Mouse (Mus musculus): ENCODE measurements at regions not wholly inside any gene's neighbourhood (a gene's known extent, or its start where the extent isn't known, plus 50 kb on each side); places are given as distances from the start of the nearest gene placed in this dataset.
A peak's percentile ranks its signal among the peaks of the same experiment; 100 is the strongest.

GRCm38 (mm10) chr14:17408343-17408742, 251.7 kb upstream of the Thrb start:
- WGBS (ENCODE audit: insufficient replicate concordance): 70% methylated on average over 5 of the region's 5 CpGs
- Histone ChIP-seq H3K9ac (replicated peaks) (no peak overlapping the region), H3K4me1 (ENCODE audit: insufficient read depth) (no peaks in the 10 kb centered on the region), H3K36me3 (replicated peaks; ENCODE audit: insufficient read depth, low read length) (no peaks in the 10 kb centered on the region), H3K4me2 (ENCODE audit: low read depth, low read length) (no peak overlapping the region), H3K27ac (ENCODE audit: low read depth) (no peak overlapping the region), H3K9me3 (ENCODE audit: low read length) (no peaks in the 10 kb centered on the region), H3K27me3 (ENCODE audit: insufficient read depth, low read length) (no peaks in the 10 kb centered on the region), H3K4me3 (ENCODE audit: low read depth, low read length) (no peak overlapping the region)
- TF ChIP-seq EP300 (IDR thresholded peaks at IDR 0.05; ENCODE audit: low read depth) (no peak), CTCF (IDR thresholded peaks at IDR 0.05; ENCODE audit: low read depth) (no peak)
- ATAC-seq (no peak), DNase-seq (no peak)

GRCm38 (mm10) chr14:17408813-17409212, 251.2 kb upstream of the Thrb start:
- ATAC-seq (no peak), DNase-seq (no peak)
- Histone ChIP-seq H3K27ac (ENCODE audit: low read depth) (no peak overlapping the region), H3K27me3 (ENCODE audit: insufficient read depth, low read length) (no peaks in the 10 kb centered on the region), H3K9me3 (ENCODE audit: low read length) (no peaks in the 10 kb centered on the region), H3K4me2 (ENCODE audit: low read depth, low read length) (no peak overlapping the region), H3K4me1 (ENCODE audit: insufficient read depth) (no peaks in the 10 kb centered on the region), H3K4me3 (ENCODE audit: low read depth, low read length) (no peak overlapping the region), H3K36me3 (replicated peaks; ENCODE audit: insufficient read depth, low read length) (no peaks in the 10 kb centered on the region), H3K9ac (replicated peaks) (no peak overlapping the region)
- WGBS (ENCODE audit: insufficient replicate concordance): 72% methylated on average over 1 of the region's 1 CpGs
- TF ChIP-seq CTCF (IDR thresholded peaks at IDR 0.05; ENCODE audit: low read depth) (no peak), EP300 (IDR thresholded peaks at IDR 0.05; ENCODE audit: low read depth) (no peak)

DNA sequence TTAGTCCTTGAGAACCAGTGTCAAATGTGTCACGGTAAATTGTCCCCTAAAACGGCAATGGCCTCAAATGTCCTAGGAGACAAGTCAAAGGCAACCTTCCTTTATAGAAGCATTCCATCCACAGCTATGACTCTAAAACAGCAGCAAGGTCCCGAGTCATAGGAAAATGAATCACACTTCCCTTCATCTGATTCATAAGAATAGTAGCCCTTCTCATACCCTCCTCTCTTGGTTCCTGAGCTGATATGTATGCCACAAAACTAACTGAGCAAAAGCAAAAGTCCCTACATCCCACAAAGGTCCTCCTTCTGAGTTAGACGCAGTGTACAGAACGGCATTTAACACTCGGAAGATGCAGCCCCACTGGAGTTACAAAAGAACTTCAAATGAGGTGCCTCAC, 250.6 kb upstream of the Thrb start:
- Histone ChIP-seq H3K9me3 (ENCODE audit: low read length) (no peaks in the 10 kb centered on the region), H3K4me1 (ENCODE audit: insufficient read depth) (no peaks in the 10 kb centered on the region), H3K9ac (replicated peaks) (no peak overlapping the region), H3K4me3 (ENCODE audit: low read depth, low read length) (no peak overlapping the region), H3K27ac (ENCODE audit: low read depth) (no peak overlapping the region), H3K36me3 (replicated peaks; ENCODE audit: insufficient read depth, low read length) (no peaks in the 10 kb centered on the region), H3K27me3 (ENCODE audit: insufficient read depth, low read length) (no peaks in the 10 kb centered on the region), H3K4me2 (ENCODE audit: low read depth, low read length) (no peak overlapping the region)
- DNase-seq (no peak), ATAC-seq (no peak)
- TF ChIP-seq CTCF (IDR thresholded peaks at IDR 0.05; ENCODE audit: low read depth): no peak
- TF ChIP-seq EP300 (IDR thresholded peaks at IDR 0.05; ENCODE audit: low read depth): no peak
- 76% methylated on average over 6 of the region's 6 CpGs for WGBS (ENCODE audit: insufficient replicate concordance)

DNA sequence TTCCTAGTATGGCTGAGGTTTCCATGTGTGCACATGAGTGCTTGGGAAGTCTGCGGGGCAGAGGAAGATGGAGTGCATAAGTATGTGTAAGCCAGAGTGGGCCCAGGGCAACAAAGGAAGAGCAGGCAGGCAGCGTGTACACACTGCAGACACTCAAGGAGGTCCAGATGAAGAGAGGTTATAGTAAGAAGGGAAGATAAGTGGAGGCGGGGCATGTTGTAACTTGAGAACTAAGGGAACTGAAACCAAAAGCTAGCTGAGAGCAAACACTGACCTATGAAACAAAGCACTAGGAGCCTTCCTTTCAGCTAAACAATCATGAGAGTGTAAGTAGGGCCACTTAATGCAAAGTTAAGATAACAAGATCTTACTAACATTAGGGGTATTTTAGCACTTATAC, 249.3 kb upstream of the Thrb start:
- Histone ChIP-seq H3K9me3 (ENCODE audit: low read length) (no peaks in the 10 kb centered on the region), H3K9ac (replicated peaks) (no peak overlapping the region), H3K4me3 (ENCODE audit: low read depth, low read length) (no peak overlapping the region), H3K27me3 (ENCODE audit: insufficient read depth, low read length) (no peaks in the 10 kb centered on the region), H3K4me2 (ENCODE audit: low read depth, low read length) (no peak overlapping the region), H3K27ac (ENCODE audit: low read depth) (no peak overlapping the region), H3K4me1 (ENCODE audit: insufficient read depth) (no peaks in the 10 kb centered on the region), H3K36me3 (replicated peaks; ENCODE audit: insufficient read depth, low read length) (no peaks in the 10 kb centered on the region)
- no peak for TF ChIP-seq EP300 (IDR thresholded peaks at IDR 0.05; ENCODE audit: low read depth)
- no peak for TF ChIP-seq CTCF (IDR thresholded peaks at IDR 0.05; ENCODE audit: low read depth)
- 36% methylated on average over 3 of the region's 3 CpGs for WGBS (ENCODE audit: insufficient replicate concordance)
- ATAC-seq: 0 out of 2 replicates have a peak, but pooled peaks have one; percentile 21
- DNase-seq: no peak

- H3K9me3 ChIP-seq (ENCODE audit: low read length): no peaks in the 10 kb centered on the region
- H3K9ac ChIP-seq (replicated peaks): no peak overlapping the region
- H3K27ac ChIP-seq (ENCODE audit: low read depth): no peak overlapping the region
- ATAC-seq (no peak), DNase-seq (no peak)
- no peak overlapping the region for H3K4me3 ChIP-seq (ENCODE audit: low read depth, low read length)
- H3K27me3 ChIP-seq (ENCODE audit: insufficient read depth, low read length): no peaks in the 10 kb centered on the region
- TF ChIP-seq EP300 (IDR thresholded peaks at IDR 0.05; ENCODE audit: low read depth) (no peak), CTCF (IDR thresholded peaks at IDR 0.05; ENCODE audit: low read depth) (no peak)
- H3K36me3 ChIP-seq (replicated peaks; ENCODE audit: insufficient read depth, low read length): no peaks in the 10 kb centered on the region
- H3K4me2 ChIP-seq (ENCODE audit: low read depth, low read length): no peak overlapping the region
- 68% methylated on average over 1 of the region's 1 CpGs for WGBS (ENCODE audit: insufficient replicate concordance)
- no peaks in the 10 kb centered on the region for H3K4me1 ChIP-seq (ENCODE audit: insufficient read depth)
Observed at GRCm38 (mm10) chr14:17411299-17411698, 248.8 kb upstream of the Thrb start.

DNA sequence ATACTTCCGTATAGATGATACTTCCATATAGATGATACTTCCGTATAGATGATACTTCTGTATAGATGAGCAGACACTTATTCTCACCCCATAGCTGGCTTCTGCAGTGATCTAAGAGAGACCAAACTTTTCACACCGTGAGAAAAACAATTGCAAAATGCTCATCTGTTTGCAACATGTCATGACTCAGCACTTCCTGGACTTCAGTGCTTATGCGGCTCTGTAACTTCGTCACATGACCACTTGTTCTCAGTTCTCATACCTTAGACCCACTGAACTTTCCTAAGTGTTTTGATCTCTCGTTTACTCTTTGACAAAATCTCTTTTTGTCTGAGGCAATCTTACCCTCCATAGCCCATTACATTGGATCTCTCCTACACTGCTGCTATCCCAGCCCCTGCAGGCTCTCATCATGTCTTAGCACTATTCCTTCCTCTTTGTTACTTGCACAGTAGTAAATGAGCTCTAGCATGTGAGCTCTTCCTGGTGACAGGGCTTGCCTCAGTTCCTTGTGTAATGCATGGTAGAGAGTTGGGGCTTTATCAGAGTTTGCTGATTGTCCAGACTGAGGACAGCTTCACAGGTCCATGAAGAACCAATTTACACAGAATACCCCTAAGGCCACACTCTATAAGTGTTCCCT, 245.7 kb upstream of the Thrb start:
- no peaks in the 10 kb centered on the region for H3K9me3 ChIP-seq (ENCODE audit: low read length)
- H3K9ac ChIP-seq (replicated peaks): no peak overlapping the region
- no peak overlapping the region for H3K4me2 ChIP-seq (ENCODE audit: low read depth, low read length)
- no peaks in the 10 kb centered on the region for H3K36me3 ChIP-seq (replicated peaks; ENCODE audit: insufficient read depth, low read length)
- H3K4me3 ChIP-seq (ENCODE audit: low read depth, low read length): no peak overlapping the region
- H3K27me3 ChIP-seq (ENCODE audit: insufficient read depth, low read length): no peaks in the 10 kb centered on the region
- no peaks in the 10 kb centered on the region for H3K4me1 ChIP-seq (ENCODE audit: insufficient read depth)
- DNase-seq (peak; percentile 14), ATAC-seq (peak; percentile 59)
- H3K27ac ChIP-seq (ENCODE audit: low read depth): no peak overlapping the region
- no peak; the same call in 1 of the 2 replicates for TF ChIP-seq EP300 (IDR thresholded peaks at IDR 0.05; ENCODE audit: low read depth)
- WGBS (ENCODE audit: insufficient replicate concordance): 46% methylated on average over 6 of the region's 6 CpGs

GRCm38 (mm10) chr14:17427751-17428150, 232.3 kb upstream of the Thrb start:
- Histone ChIP-seq H3K27ac (ENCODE audit: low read depth) (no peak overlapping the region), H3K27me3 (ENCODE audit: insufficient read depth, low read length) (no peaks in the 10 kb centered on the region), H3K4me1 (ENCODE audit: insufficient read depth) (no peaks in the 10 kb centered on the region), H3K9ac (replicated peaks) (no peak overlapping the region), H3K4me2 (ENCODE audit: low read depth, low read length) (no peak overlapping the region), H3K9me3 (ENCODE audit: low read length) (no peaks in the 10 kb centered on the region), H3K36me3 (replicated peaks; ENCODE audit: insufficient read depth, low read length) (no peaks in the 10 kb centered on the region), H3K4me3 (ENCODE audit: low read depth, low read length) (no peak overlapping the region)
- TF ChIP-seq EP300 (IDR thresholded peaks at IDR 0.05; ENCODE audit: low read depth) (no peak), CTCF (IDR thresholded peaks at IDR 0.05; ENCODE audit: low read depth) (peak; percentile 11; the same call in 1 of the 2 replicates)
- DNase-seq (no peak), ATAC-seq (no peak)
- WGBS (ENCODE audit: insufficient replicate concordance): 55% methylated on average over 1 of the region's 1 CpGs

Data from liver, postnatal 0 days (tissue).